In the genomic region with DNA sequence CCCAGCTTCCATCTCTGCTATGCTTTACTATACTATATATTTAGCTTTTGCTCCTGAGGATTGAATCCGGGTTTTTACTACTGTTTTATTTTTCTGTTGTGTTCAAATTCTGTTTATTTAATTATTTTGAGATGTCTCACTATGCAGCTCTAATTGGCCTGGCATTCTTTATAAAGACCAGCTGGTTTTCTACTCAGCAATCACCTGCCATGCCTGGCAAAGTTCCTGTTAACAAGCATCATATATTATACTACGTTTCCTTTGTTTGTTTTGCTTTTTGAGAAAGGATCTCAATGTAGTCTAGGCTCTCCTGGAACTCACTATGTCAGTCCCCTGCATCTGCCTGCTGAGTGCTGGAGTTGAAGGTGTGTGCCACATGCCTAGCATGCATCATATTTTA, we compare ENCODE assay signal across 28 mouse cellular contexts.
"Had no signal": no experiment of that assay in that cellular context is flagged by ENCODE, and none has a peak within 500 bp of the region (broad histone marks: within the 10 kb centered on the region; RNA-seq: fewer than 3 reads in every experiment).

No protein-coding gene starts in this region.

- H3K9me3 ChIP-seq: heart, embryonic 13.5 days; heart, embryonic 15.5 days; hindbrain, embryonic 13.5 days; hindbrain, embryonic 15.5 days; kidney, embryonic 15.5 days; limb, embryonic 10.5 days; limb, embryonic 12.5 days; liver, embryonic 13.5 days; liver, embryonic 15.5 days had no signal

- H3K4me1 ChIP-seq: heart, embryonic 13.5 days; heart, embryonic 15.5 days; hindbrain, embryonic 13.5 days; hindbrain, embryonic 15.5 days; kidney, embryonic 15.5 days; limb, embryonic 10.5 days; limb, embryonic 12.5 days; liver, embryonic 15.5 days had no signal

- H3K27me3 ChIP-seq: heart, embryonic 13.5 days; heart, embryonic 15.5 days; hindbrain, embryonic 13.5 days; hindbrain, embryonic 15.5 days; kidney, embryonic 15.5 days; limb, embryonic 12.5 days; liver, embryonic 13.5 days; liver, embryonic 15.5 days had no signal

- H3K4me2 ChIP-seq: heart, embryonic 11.5 days; heart, embryonic 13.5 days; heart, embryonic 15.5 days; hindbrain, embryonic 13.5 days; hindbrain, embryonic 15.5 days; kidney, embryonic 15.5 days; limb, embryonic 12.5 days; liver, embryonic 11.5 days; liver, embryonic 13.5 days; liver, embryonic 15.5 days had no signal

- DNase-seq: gastrocnemius, postnatal 14 days; gastrocnemius, postnatal 36 days; heart, adult 11 months; heart, adult 2 months; heart, postnatal 14 days; heart, postnatal 36 days; kidney, adult 11 months; kidney, adult 2 months; kidney, adult 9 months; kidney, postnatal 14 days; kidney, postnatal 36 days; liver; liver, embryonic 13.5 days; liver, postnatal 0 days had no signal

- H3K27ac ChIP-seq: heart, adult 2 months; heart, embryonic 13.5 days; heart, embryonic 15.5 days; hindbrain, embryonic 13.5 days; hindbrain, embryonic 15.5 days; hindbrain, postnatal 0 days; kidney, embryonic 15.5 days; kidney, postnatal 0 days; left cerebral cortex, adult 2 months; limb, embryonic 10.5 days; limb, embryonic 12.5 days; liver, embryonic 13.5 days; liver, embryonic 15.5 days had no signal

- H3K9ac ChIP-seq: heart, embryonic 13.5 days; heart, embryonic 15.5 days; hindbrain, embryonic 13.5 days; hindbrain, embryonic 15.5 days; kidney, embryonic 15.5 days; limb, embryonic 12.5 days; liver, embryonic 13.5 days; liver, embryonic 15.5 days; liver, postnatal 0 days had no signal

- H3K4me3 ChIP-seq: heart, adult 2 months; heart, embryonic 13.5 days; heart, embryonic 15.5 days; hindbrain, embryonic 13.5 days; hindbrain, embryonic 15.5 days; kidney, embryonic 15.5 days; left cerebral cortex, adult 2 months; limb, embryonic 10.5 days; limb, embryonic 12.5 days; liver, embryonic 13.5 days; liver, embryonic 15.5 days had no signal

- ATAC-seq: hindbrain, postnatal 0 days; intestine, embryonic 16.5 days; liver, postnatal 0 days had no signal
